Mouse (Mus musculus) spleen, postnatal 4 days (tissue): ENCODE measurements around the gene Vmn2r70.

Source experiments
- DNase-seq, 2 experiments: peaks; one replicate each; pipeline ENCODE4 v3.0.0; 2022; ENCODE audit warnings: low spot score in 2 of 2

The Vmn2r70 gene

DNA sequence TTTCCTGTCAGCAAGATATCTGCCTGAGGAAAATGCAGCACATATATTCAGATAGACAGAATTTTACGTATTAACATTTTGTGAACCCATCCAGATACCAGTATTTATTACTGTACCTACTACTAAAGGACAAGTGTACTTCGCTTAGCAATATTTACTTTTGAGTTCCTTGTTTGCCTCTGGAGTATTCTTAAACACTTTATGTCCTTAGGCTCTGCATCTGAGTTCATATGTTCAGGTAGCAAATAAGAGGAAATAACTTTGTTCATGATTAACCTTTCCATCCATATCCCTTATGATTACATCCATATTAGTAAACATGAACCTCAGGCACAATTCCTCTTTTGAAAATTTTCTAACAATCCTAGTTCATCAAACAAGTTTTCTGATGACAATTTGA is at the start of gene Vmn2r70:
Gene Vmn2r70, minus strand, starts transcription at position 101 of the 400 bp plus-strand sequence.
- no peak for DNase-seq

DNA sequence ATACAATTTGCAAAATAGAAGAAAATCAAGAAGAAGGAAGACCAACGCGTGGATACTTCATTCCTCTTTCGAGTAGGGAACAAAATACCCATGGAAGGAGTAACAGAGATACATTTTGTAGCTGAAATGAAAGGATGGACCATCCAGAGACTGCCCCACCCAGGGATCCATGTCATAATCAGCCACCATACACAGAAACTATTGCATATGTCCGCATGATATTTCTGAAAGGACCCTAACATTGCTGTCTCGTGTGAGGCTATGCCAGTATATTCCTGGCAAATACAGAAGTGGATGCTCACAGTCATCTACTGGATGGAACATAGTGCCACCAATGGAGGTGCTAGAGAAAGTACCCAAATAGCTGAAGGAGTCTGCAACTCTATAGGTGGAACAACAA is 6.2 kb downstream of the Vmn2r70 start, which contains the start of gene Vmn2r71:
Gene Vmn2r71, plus strand, starts transcription at position 301 of the 400 bp plus-strand sequence.
- DNase-seq, result no peak

GRCm38 (mm10) chr7:85543118-85543517 is 25.9 kb downstream of the Vmn2r70 start:
- DNase-seq, result no peak

GRCm38 (mm10) chr7:85542108-85542507 is 26.9 kb downstream of the Vmn2r70 start:
- DNase-seq, result no peak
